Mouse (Mus musculus) small intestine, adult 2 months (tissue): ENCODE measurements at regions not wholly inside any gene's neighbourhood (a gene's known extent, or its start where the extent isn't known, plus 50 kb on each side); places are given as distances from the start of the nearest gene placed in this dataset.

Experiments used
- H3K27ac ChIP-seq: fragments of 200-500 bp; 2 replicates; pipeline ENCODE4 v1.5.1; 2012; ENCODE audit warnings: low read depth, low read length, control low read depth, inconsistent platforms; ENCODE audit not compliant: insufficient read depth
- H3K27me3 ChIP-seq: fragments of 200-500 bp; 2 replicates; pipeline ENCODE4 v1.6.1; 2012; ENCODE audit warnings: mild to moderate bottlenecking, moderate library complexity, low read length, inconsistent platforms; ENCODE audit not compliant: control insufficient read depth, insufficient read depth
- H3K36me3 ChIP-seq: fragments of 200-500 bp; 2 replicates; pipeline ENCODE4 v1.6.1; 2012; ENCODE audit warnings: mild to moderate bottlenecking, low read length, control low read depth, inconsistent platforms; ENCODE audit not compliant: control insufficient read depth, insufficient read depth
- H3K4me1 ChIP-seq: fragments of 200-500 bp; 2 replicates; pipeline ENCODE4 v1.6.1; 2012; ENCODE audit warnings: low read length, inconsistent platforms, mixed read lengths; ENCODE audit not compliant: control insufficient read depth, insufficient read depth, insufficient read length
- H3K4me3 ChIP-seq: fragments of 200-500 bp; 2 replicates; pipeline ENCODE4 v1.5.1; 2012; ENCODE audit warnings: low read depth, mild to moderate bottlenecking, control low read depth, inconsistent platforms, low read length, moderate library complexity
- CTCF ChIP-seq: fragments of 200-500 bp; IDR thresholded peaks from 2 replicates; pipeline ENCODE4 v1.5.1; 2012; ENCODE audit warnings: low read depth, mild to moderate bottlenecking, control low read depth, inconsistent platforms, low read length, moderate library complexity, mixed read lengths; ENCODE audit not compliant: insufficient replicate concordance, insufficient read length; ENCODE audit errors: extremely low read depth
- POLR2A ChIP-seq: fragments of 200-500 bp; IDR thresholded peaks from 2 replicates; pipeline ENCODE4 v1.6.1; 2012; ENCODE audit warnings: low read depth, mild to moderate bottlenecking, control low read depth, inconsistent platforms, low read length, moderate library complexity
- WGBS: fragments of 180-500 bp; shearing (Covaris S2); methylation state at CpG from one replicate; pipeline ENCODE4 v1.1.7; 2018; 5-methylcytosine and 5-hydroxymethylcytosine counted together

- TF ChIP-seq POLR2A (no peak), CTCF (no peak)
- Histone ChIP-seq H3K4me1 (no peaks in the 10 kb centered on the region), H3K27ac (no peak overlapping the region), H3K36me3 (no peaks in the 10 kb centered on the region), H3K4me3 (no peak overlapping the region), H3K27me3 (no peaks in the 10 kb centered on the region)
- 50% methylated on average over 16 of the region's 16 CpGs for WGBS
Measured at GRCm38 (mm10) chr13:15802043-15802795, 209.4 kb upstream of the Inhba start.

- TF ChIP-seq POLR2A: no peak
- TF ChIP-seq CTCF: no peak
- no peaks in the 10 kb centered on the region for H3K4me1 ChIP-seq
- no peak overlapping the region for H3K4me3 ChIP-seq
- H3K36me3 ChIP-seq: no peaks in the 10 kb centered on the region
- H3K27me3 ChIP-seq: no peaks in the 10 kb centered on the region
- H3K27ac ChIP-seq: peak overlapping the region; percentile 35; the same call in 1 of the 2 replicates
- WGBS: 38% methylated on average over 1 of the region's 1 CpGs
Measured at GRCm38 (mm10) chr13:15803965-15804364, 207.7 kb upstream of the Inhba start.

GRCm38 (mm10) chr13:15806925-15807324 is 204.7 kb upstream of the Inhba start:
- no peak overlapping the region for H3K4me3 ChIP-seq
- H3K36me3 ChIP-seq: no peaks in the 10 kb centered on the region
- no peak for TF ChIP-seq POLR2A
- TF ChIP-seq CTCF: no peak
- no peaks in the 10 kb centered on the region for H3K4me1 ChIP-seq
- no peaks in the 10 kb centered on the region for H3K27me3 ChIP-seq
- 80% methylated on average over 4 of the region's 4 CpGs for WGBS
- H3K27ac ChIP-seq: no peak overlapping the region

GRCm38 (mm10) chr13:15822261-15822850 is 189.3 kb upstream of the Inhba start:
- Histone ChIP-seq H3K4me3 (no peak overlapping the region), H3K36me3 (no peaks in the 10 kb centered on the region), H3K4me1 (no peaks in the 10 kb centered on the region), H3K27ac (no peak overlapping the region), H3K27me3 (no peaks in the 10 kb centered on the region)
- WGBS: 57% methylated on average over 1 of the region's 1 CpGs
- TF ChIP-seq POLR2A (no peak), CTCF (no peak)

GRCm38 (mm10) chr13:15845806-15846205 is 165.8 kb upstream of the Inhba start:
- H3K27me3 ChIP-seq: no peaks in the 10 kb centered on the region
- H3K4me3 ChIP-seq: no peak overlapping the region
- TF ChIP-seq CTCF (no peak), POLR2A (no peak)
- no peaks in the 10 kb centered on the region for H3K4me1 ChIP-seq
- H3K27ac ChIP-seq: no peak overlapping the region
- H3K36me3 ChIP-seq: no peaks in the 10 kb centered on the region

- Histone ChIP-seq H3K4me1 (no peaks in the 10 kb centered on the region), H3K27ac (no peak overlapping the region), H3K4me3 (no peak overlapping the region), H3K27me3 (no peaks in the 10 kb centered on the region), H3K36me3 (no peaks in the 10 kb centered on the region)
- 74% methylated on average over 5 of the region's 5 CpGs for whole genome bisulfite sequencing
- no peak for TF ChIP-seq POLR2A
- no peak for TF ChIP-seq CTCF
Measured at GRCm38 (mm10) chr13:15848017-15848416, 163.6 kb upstream of the Inhba start.

- no peaks in the 10 kb centered on the region for H3K36me3 ChIP-seq
- no peaks in the 10 kb centered on the region for H3K27me3 ChIP-seq
- no peak overlapping the region for H3K4me3 ChIP-seq
- no peaks in the 10 kb centered on the region for H3K4me1 ChIP-seq
- H3K27ac ChIP-seq: no peak overlapping the region
- WGBS: 83% methylated on average over 3 of the region's 3 CpGs
- TF ChIP-seq CTCF (no peak), POLR2A (no peak)
Measured at GRCm38 (mm10) chr13:15849129-15849528, 162.5 kb upstream of the Inhba start.

- no peak overlapping the region for H3K4me3 ChIP-seq
- WGBS: 55% methylated on average over 2 of the region's 2 CpGs
- no peaks in the 10 kb centered on the region for H3K36me3 ChIP-seq
- TF ChIP-seq CTCF: no peak
- no peak for TF ChIP-seq POLR2A
- no peak overlapping the region for H3K27ac ChIP-seq
- no peaks in the 10 kb centered on the region for H3K27me3 ChIP-seq
- no peaks in the 10 kb centered on the region for H3K4me1 ChIP-seq
Measured at GRCm38 (mm10) chr13:15850358-15850757, 161.3 kb upstream of the Inhba start.
